Mouse (Mus musculus): Measurements from ENCODE around the gene Tcap. TPM values are rescaled to one million over a fixed set of nuclear protein-coding genes. Genes with fewer than 3 reads are reported as not detected.

The Tcap gene
- polyA plus RNA-seq, 1 experiment from 2014 or later = 0.31 TPM

DNA sequence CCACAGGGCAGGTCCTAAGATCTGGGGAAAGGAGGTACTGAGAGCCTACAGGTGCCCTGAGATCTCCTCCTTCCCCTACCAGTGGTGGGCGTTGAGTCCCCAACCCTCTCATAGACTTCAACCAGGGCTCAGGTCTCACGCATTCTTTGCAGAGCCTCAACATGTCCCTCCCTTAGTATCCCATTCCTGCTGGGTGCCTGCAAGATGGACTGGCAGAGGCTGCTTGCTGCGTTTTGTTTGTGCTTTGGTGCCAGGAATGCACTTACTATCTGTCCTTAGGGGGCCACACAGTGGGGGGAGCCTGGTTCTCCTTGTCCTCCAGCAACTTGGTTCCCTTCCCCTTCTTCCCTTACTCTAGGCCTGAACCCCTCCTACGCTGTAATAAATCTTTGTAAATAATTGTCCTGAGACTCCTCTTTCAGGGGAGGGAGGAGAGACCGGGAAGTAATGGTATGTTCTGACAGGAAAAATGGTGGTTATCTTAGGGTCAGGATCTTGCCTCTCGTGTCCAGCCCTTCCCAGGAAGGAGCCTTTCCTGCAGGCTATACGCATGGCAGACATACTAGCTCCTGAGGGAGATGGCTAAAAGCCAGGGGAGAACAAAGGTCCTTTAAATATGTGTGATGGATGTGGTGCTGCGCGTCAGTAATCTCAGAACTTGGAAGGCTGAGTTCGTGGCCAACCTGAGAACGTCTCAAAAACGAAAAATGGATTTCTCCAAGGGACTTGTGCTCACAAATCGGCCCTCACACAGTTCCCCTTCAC is 26.0 kb upstream of the Tcap start:
- peaks cover 28% of the 10 kb centered on the region for H3K27me3 ChIP-seq
- no peaks in the 10 kb centered on the region for H3K36me3 ChIP-seq
- H3K9ac ChIP-seq = peak overlapping the region; percentile 1
- H3K4me3 ChIP-seq = peak overlapping the region; percentile 65
- H3K27ac ChIP-seq = peak overlapping the region; percentile 55
- peak overlapping the region; percentile 79 for H3K4me2 ChIP-seq (replicated peaks)
- H3K9me3 ChIP-seq (replicated peaks) = no peaks in the 10 kb centered on the region
- peak; percentile 9; the same call in 1 of the 2 replicates for ATAC-seq (ENCODE audit: low FRiP score)
- WGBS = 8% methylated on average over 13 of the region's 13 CpGs
- H3K4me1 ChIP-seq = peaks cover 47% of the 10 kb centered on the region

DNA sequence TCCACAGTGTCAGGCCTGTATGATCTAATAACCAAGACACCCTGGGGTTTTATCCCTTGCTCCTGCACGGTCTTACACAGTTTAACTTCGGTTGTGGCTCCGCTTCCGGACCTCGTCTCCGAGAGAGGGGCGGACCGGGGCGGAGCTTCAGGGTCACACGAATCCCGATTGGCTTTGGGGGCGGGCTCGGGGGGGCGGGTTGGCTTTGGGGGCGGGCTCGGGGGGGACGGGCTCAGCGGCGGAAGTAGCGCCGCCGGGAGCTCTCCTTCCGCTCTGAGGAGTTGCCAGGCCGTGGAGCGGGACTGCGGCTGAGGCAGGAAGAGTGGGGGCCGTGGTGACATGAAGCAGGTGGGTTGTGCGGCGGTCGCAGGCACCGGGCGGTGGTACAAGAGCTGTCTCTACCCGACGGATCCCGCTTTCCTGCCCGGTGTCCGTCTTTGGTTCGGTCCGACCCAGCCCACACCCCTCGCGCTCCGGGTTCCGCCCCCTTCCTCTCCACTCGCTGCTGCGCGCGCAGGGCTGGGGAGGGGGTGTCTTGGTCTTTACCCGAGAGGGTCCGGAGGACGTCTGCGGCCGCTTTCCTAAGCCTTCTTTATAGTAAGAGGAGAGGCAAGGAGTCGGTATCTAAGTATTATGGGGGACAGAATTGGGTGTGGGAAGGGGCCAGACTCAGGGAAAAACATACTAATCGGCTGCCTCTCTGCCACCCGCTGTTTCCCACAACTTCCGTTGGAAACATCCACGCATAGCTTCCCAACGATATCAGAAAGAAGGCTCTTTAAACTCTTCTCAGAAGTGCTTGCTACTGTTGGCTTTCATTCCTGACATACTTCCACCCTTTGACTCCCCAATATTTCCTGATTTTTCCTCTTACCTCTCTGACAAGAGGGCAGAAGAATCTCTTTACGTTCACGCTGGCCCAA is 25.2 kb upstream of the Tcap start, which contains the start of gene Stard3:
Gene Stard3 (plus strand): TSS at position 208 of the 923 bp plus-strand sequence.
- Histone ChIP-seq H3K4me2 (replicated peaks) (peak within 1 kb of the TSS; percentile 79), H3K4me1 (peaks cover 47% of the 10 kb centered on the region), H3K4me3 (peak within 1 kb of the TSS; percentile 65), H3K9ac (peak within 1 kb of the TSS; percentile 78), H3K9me3 (replicated peaks) (no peaks in the 10 kb centered on the region), H3K27ac (peak within 1 kb of the TSS; percentile 87), H3K36me3 (no peaks in the 10 kb centered on the region), H3K27me3 (peaks cover 19% of the 10 kb centered on the region)
- peak; percentile 82 for ATAC-seq (ENCODE audit: low FRiP score)
- under 1% methylated on average over 52 of the region's 60 CpGs for WGBS

DNA sequence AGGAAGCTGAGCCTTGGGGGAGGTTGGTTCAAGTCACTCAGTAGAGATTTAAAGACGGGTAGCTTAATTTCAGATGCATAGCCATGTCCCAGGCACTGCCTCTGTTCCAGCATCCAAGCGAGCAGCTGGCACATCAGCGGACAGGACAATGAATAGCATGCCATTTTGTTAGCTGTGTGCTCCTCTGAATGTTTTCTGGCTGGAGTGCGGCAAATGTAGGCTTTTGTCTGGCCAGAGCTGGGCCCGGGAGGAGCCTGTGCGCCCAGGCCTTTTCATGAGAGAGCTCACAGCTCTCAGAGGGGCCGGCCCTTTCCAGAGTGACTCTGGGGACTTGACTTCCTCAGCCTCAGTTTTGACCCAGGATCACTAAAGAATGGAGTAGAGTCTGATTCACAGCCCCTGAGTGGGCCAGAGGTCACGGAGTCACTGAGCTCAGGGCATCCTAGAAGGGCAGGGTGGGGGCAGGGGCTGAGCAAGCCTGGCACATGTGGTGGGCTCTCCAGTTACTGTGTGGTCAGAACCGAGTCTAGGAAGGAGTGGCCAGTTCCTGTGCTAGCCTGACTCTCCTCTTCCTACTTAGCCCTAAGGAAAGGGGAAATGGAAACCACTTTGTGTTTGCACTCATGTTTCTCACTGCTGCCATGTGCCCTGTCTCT is 22.6 kb upstream of the Tcap start:
- H3K36me3 ChIP-seq = no peaks in the 10 kb centered on the region
- ATAC-seq (ENCODE audit: low FRiP score) = peak; percentile 31; the same call in 1 of the 2 replicates
- no peaks in the 10 kb centered on the region for H3K9me3 ChIP-seq (replicated peaks)
- peak overlapping the region; percentile 21 for H3K4me2 ChIP-seq (replicated peaks)
- WGBS = 25% methylated on average over 9 of the region's 9 CpGs
- H3K9ac ChIP-seq = peak overlapping the region; percentile 44
- H3K4me3 ChIP-seq = no peak overlapping the region
- no peaks in the 10 kb centered on the region for H3K27me3 ChIP-seq
- H3K4me1 ChIP-seq = peaks cover 50% of the 10 kb centered on the region
- peak overlapping the region; percentile 74 for H3K27ac ChIP-seq

DNA sequence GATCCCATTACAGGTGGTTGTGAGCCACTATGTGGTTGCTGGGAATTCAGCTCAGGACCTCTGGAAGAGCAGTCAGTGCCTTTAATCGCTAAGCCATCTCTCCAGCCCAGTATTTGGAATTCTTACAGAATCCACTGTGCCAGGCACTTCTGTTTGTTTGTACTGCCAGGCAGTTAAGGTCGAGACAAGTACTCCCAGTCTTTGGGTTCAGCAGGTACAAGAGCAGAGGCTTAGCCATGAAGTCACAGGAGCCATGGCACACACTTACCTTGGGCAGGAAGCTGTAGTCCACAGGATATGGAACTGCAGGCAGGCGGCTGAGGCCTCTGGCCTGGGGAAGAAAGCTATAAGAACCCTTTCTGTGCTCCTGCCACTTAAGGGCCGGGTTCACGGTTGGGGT is 19.8 kb upstream of the Tcap start:
- H3K27me3 ChIP-seq = no peaks in the 10 kb centered on the region
- H3K4me1 ChIP-seq = peaks cover 40% of the 10 kb centered on the region
- no peak overlapping the region for H3K27ac ChIP-seq
- H3K4me2 ChIP-seq (replicated peaks) = no peak overlapping the region
- H3K9ac ChIP-seq = no peak overlapping the region
- 88% methylated on average over 5 of the region's 5 CpGs for WGBS
- H3K9me3 ChIP-seq (replicated peaks) = no peaks in the 10 kb centered on the region
- ATAC-seq (ENCODE audit: low FRiP score) = no peak
- H3K36me3 ChIP-seq = no peaks in the 10 kb centered on the region
- H3K4me3 ChIP-seq = no peak overlapping the region

DNA sequence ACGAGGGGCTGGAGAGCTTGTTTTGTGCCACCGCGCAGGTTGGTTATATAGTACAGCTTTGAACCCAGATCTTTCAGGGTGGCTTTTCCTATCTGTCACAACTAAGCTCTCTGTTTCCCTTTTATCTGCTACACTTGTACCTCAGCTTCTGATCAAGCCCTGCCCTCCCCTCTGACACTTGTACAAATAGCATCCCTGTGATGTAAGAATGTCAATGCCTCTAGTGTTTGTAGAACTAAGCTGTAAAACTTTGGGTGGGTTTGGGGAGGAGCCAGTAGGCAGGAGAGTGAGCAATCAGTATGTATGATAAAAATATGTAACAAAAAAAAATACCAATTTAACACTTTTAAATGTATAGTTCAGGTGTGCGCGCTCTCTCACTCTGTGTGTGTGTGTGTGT is 19.2 kb upstream of the Tcap start:
- H3K4me1 ChIP-seq = peaks cover 34% of the 10 kb centered on the region
- H3K27me3 ChIP-seq = no peaks in the 10 kb centered on the region
- no peak overlapping the region for H3K4me2 ChIP-seq (replicated peaks)
- no peak for ATAC-seq (ENCODE audit: low FRiP score)
- 96% methylated on average over 5 of the region's 5 CpGs for WGBS
- H3K9me3 ChIP-seq (replicated peaks) = no peaks in the 10 kb centered on the region
- no peak overlapping the region for H3K4me3 ChIP-seq
- H3K36me3 ChIP-seq = no peaks in the 10 kb centered on the region
- no peak overlapping the region for H3K9ac ChIP-seq
- no peak overlapping the region for H3K27ac ChIP-seq

DNA sequence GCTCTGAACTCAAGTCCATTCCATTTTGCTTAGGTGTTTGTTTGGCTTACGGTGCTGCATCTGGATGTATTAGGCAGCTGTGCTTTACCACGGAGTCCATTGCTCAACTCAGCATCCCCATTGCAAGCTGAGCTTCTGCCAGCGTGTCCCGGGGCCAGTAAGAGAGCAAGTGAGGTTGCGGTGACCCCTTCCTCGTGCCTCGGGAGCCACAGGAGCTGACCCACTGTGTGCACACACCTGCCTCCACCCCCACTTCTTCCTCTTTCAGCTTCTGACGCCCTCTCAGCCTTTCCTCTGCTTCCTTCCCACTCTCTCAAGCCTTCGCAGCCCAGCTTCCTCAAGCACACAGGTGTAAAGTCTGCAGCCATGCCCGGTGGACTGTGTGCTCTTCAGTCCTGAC is 17.3 kb upstream of the Tcap start:
- Histone ChIP-seq H3K9me3 (replicated peaks) (no peaks in the 10 kb centered on the region), H3K27ac (no peak overlapping the region), H3K4me1 (peaks cover 23% of the 10 kb centered on the region), H3K4me3 (no peak overlapping the region), H3K9ac (no peak overlapping the region), H3K27me3 (no peaks in the 10 kb centered on the region), H3K4me2 (replicated peaks) (no peak overlapping the region), H3K36me3 (no peaks in the 10 kb centered on the region)
- 73% methylated on average over 10 of the region's 10 CpGs for WGBS
- no peak for ATAC-seq (ENCODE audit: low FRiP score)

DNA sequence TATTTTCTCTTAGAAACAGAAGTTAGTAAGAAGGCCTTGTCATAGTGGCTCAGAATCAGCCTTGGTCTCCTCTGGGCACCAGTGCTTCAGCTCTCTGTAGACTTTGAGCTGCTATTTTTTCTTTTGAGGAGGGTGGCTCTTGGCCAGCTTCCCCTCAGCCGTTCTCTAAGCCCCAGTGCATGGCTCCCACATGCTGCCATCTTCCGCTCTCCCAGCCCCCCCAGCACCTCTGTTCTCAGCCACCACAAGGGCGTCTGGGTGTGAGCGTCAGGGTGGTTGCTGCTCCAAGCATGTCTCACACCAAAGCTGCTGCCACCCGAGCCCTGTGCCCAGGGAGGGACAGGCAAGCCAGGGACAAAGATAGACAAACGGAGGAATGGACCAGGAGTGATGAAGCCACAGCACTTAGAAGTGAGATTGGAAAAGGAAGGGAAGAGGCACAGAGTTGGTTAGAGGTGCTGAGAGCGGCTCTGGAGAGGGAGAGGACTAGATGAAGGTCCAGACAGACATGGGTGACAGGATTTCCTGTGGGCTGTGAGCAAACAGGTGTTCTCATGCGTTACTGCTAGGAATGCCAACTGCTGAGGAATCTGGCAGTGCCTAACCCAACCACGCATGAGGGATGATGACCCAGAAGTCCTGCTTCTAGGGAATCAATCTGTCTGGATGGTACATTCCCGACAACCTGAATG is 16.3 kb upstream of the Tcap start:
- no peaks in the 10 kb centered on the region for H3K27me3 ChIP-seq
- no peaks in the 10 kb centered on the region for H3K36me3 ChIP-seq
- H3K9me3 ChIP-seq (replicated peaks) = no peaks in the 10 kb centered on the region
- no peak overlapping the region for H3K9ac ChIP-seq
- 85% methylated on average over 10 of the region's 10 CpGs for WGBS
- H3K27ac ChIP-seq = no peak overlapping the region
- ATAC-seq (ENCODE audit: low FRiP score) = no peak
- peaks cover 23% of the 10 kb centered on the region for H3K4me1 ChIP-seq
- no peak overlapping the region for H3K4me3 ChIP-seq
- H3K4me2 ChIP-seq (replicated peaks) = no peak overlapping the region

DNA sequence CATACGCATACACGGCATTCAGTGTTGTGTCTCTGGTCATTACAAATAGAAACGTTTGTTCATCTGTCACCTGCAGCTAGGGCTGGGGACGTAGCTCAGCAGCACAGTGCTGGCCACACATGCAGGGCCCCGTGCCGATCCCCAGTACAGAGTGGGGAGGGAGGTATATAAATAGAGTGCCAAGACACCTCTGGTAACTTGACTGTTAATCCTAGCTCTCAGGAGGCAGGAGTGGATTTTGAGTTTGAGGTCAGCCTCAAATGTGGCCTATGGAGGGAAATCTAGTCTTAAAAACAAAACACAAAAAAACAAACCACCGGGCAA is 15.8 kb upstream of the Tcap start:
- H3K4me1 ChIP-seq = peaks cover 25% of the 10 kb centered on the region
- H3K36me3 ChIP-seq = no peaks in the 10 kb centered on the region
- H3K4me3 ChIP-seq = no peak overlapping the region
- ATAC-seq (ENCODE audit: low FRiP score) = no peak
- WGBS = 86% methylated on average over 7 of the region's 7 CpGs
- no peaks in the 10 kb centered on the region for H3K27me3 ChIP-seq
- no peak overlapping the region for H3K27ac ChIP-seq
- no peak overlapping the region for H3K9ac ChIP-seq
- no peak overlapping the region for H3K4me2 ChIP-seq (replicated peaks)
- H3K9me3 ChIP-seq (replicated peaks) = no peaks in the 10 kb centered on the region

DNA sequence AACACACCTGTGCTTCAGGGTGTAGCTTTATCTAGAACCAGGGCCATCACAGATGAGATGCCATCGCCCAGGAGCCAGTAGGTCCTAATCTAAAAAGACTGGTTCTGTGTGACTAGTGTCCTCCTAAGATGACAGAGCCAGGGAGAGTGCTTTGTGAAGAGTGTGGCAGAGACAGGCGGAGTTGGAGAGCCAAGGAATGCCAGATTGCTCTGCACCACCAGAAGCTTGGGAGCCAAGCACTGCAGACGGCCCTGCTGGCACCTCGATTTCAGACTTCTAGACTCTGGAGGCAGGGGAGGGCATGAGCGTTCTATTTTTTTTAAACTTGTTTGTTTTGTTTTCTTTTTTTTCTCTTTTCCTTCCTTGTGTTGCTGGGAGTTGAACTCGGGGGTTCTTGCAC is 14.3 kb upstream of the Tcap start:
- H3K4me1 ChIP-seq = peaks cover 30% of the 10 kb centered on the region
- no peak overlapping the region for H3K4me2 ChIP-seq (replicated peaks)
- no peaks in the 10 kb centered on the region for H3K36me3 ChIP-seq
- no peaks in the 10 kb centered on the region for H3K27me3 ChIP-seq
- no peak overlapping the region for H3K9ac ChIP-seq
- no peak overlapping the region for H3K4me3 ChIP-seq
- H3K9me3 ChIP-seq (replicated peaks) = no peaks in the 10 kb centered on the region
- no peak overlapping the region for H3K27ac ChIP-seq
- WGBS = 85% methylated on average over 6 of the region's 6 CpGs
- ATAC-seq (ENCODE audit: low FRiP score) = no peak

DNA sequence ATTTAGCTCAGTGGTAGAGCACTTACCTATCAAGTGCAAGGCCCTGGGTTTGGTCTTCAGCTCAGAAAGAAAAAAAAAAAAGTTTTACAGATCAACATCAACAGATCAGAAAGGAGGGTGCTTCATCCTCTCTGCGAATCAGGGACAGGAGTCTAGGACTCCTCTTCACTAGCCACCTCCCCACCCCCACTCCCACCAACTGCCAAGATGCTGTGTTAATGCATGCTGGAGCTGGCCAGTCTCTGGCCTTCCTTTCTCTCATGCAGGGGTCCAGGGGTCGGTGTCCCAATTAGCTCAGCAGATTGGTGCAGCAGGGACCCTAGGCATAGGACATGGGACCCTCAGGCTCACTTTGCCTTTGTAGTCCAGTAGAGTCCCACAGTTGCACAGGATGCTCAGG is 13.0 kb upstream of the Tcap start:
- no peak for ATAC-seq (ENCODE audit: low FRiP score)
- H3K4me2 ChIP-seq (replicated peaks) = no peak overlapping the region
- no peak overlapping the region for H3K4me3 ChIP-seq
- no peaks in the 10 kb centered on the region for H3K9me3 ChIP-seq (replicated peaks)
- no peak overlapping the region for H3K9ac ChIP-seq
- peaks cover 10% of the 10 kb centered on the region for H3K36me3 ChIP-seq
- no peaks in the 10 kb centered on the region for H3K27me3 ChIP-seq
- peaks cover 27% of the 10 kb centered on the region for H3K4me1 ChIP-seq
- WGBS = 79% methylated on average over 2 of the region's 2 CpGs
- H3K27ac ChIP-seq = no peak overlapping the region

DNA sequence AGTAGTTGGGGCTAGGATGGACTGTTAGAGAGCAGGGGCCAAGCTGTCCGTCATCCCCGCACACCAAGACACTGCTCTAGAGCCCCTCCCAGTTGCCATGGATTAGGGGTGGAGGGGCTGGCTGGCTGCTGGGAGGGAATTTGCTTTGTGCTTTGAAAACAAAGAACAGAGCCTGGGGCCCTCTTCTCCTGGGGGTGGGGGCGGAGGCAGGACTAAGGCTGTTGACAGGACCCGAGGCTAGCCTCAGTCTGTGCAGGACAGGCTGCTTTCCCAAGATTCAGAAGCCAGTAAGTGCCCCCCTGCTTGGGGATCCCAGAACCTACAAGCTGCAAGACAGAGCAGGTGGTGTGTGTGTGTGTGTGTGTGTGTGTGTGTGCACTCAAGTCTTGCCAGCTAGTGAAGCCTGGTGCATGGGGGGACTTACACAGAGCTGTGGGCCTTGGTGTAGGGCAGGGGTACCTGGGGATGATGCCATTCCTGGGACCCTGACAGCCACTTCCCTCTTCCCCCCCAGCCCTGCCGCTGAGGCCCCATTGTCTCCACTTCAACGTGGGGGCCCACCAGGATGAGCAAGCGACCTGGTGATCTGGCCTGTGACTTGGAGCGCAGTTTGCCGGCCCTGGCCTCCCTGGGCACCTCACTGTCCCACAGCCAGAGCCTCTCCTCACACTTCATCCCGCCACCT is 11.9 kb upstream of the Tcap start:
- Histone ChIP-seq H3K4me3 (no peak overlapping the region), H3K27me3 (no peaks in the 10 kb centered on the region), H3K4me1 (peaks cover 27% of the 10 kb centered on the region), H3K9me3 (replicated peaks) (no peaks in the 10 kb centered on the region), H3K36me3 (peaks cover 21% of the 10 kb centered on the region), H3K27ac (peak overlapping the region; percentile 75), H3K4me2 (replicated peaks) (peak overlapping the region; percentile 39), H3K9ac (peak overlapping the region; percentile 27; the same call in 1 of the 2 replicates)
- 35% methylated on average over 9 of the region's 10 CpGs for WGBS
- ATAC-seq (ENCODE audit: low FRiP score) = peak; percentile 82
